Mouse (Mus musculus): ENCODE results near the gene Mmp28. TPM values are rescaled to one million over a fixed set of nuclear protein-coding genes. Genes with fewer than 3 reads are reported as not detected.
A peak's percentile ranks its signal among the peaks of the same experiment; 100 is the strongest.

Gene Mmp28
- total RNA-seq, 2 experiments from 2014 or later, result 4.1 to 6.2 TPM

DNA sequence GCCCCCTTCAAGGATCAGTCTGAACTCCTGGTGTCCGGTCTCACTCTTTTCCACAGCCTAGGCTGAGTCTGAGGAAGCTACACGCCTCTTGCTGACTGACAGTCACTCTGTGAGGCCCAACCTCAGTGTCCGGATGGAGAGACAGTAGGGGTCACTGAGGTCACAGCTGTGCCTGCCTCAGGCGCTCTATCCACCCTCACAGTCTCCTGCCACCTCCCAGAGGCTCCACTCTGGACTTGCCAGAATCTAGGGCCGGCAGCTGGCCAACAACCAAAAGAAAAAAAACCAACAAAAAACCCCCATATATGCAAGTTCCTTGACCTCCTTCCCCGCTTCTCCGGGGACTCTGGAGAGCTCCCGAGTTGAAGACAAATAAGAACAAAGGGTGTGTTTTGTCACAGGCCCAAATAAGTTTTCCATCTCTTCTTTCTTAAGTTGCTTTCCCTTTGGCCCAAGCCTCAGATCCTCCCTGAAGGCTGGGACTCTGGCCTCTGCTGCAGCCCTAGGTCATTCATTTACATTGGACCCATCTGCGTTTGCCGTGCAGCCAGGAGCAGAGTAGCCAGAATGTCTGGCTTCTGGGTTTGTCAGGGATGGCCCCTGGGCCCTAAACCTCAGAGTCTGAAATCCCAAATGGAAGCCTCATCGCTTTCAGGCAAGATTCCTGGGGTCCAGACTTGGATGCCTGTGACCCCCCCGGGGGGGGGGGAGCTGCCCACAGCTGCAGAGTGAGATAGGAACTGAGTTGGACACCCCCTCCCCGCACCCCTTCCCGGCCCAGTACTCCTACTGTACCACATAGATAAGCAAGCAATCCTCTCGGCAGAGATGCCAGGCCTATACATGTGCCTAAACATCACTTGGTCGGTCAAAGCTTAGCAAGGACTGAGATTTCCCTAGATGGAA lies 14.6 kb downstream of the Mmp28 start:
- no peak for ATAC-seq (ENCODE audit: poor library complexity, severe bottlenecking)

GRCm38 (mm10) chr11:83447612-83448011 lies 15.3 kb downstream of the Mmp28 start:
- no peak for ATAC-seq (ENCODE audit: poor library complexity, severe bottlenecking)

GRCm38 (mm10) chr11:83445001-83445400 lies 17.9 kb downstream of the Mmp28 start:
- ATAC-seq (ENCODE audit: poor library complexity, severe bottlenecking), result peak; percentile 31; the same call in 1 of the 2 replicates

DNA sequence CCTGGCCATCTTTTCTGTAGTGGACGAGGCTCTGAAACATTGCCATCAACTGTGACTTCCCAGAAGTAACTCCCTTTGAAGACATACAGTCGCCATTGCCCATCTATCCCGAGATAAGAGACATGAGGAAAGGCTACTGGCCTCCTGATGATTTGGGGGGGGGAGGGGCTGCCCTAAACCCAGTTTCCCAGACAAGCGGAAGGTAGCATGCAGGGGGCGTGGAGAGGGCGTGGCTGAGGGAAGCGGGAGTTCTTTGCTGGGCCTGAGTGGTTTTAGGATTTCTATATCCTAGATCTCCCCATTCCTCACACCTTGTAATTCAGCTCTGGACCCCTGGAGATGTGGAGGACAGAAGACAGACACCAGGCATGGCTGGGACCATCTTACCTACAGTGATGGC lies 19.0 kb downstream of the Mmp28 start:
- no peak for ATAC-seq (ENCODE audit: poor library complexity, severe bottlenecking)

- peak; percentile 36 for ATAC-seq (ENCODE audit: poor library complexity, severe bottlenecking)
These were observed 20.1 kb downstream of the Mmp28 start for GRCm38 (mm10) chr11:83442596-83443267.

GRCm38 (mm10) chr11:83441235-83441634 lies 21.6 kb downstream of the Mmp28 start:
- ATAC-seq (ENCODE audit: poor library complexity, severe bottlenecking), result no peak

- peak; percentile 84 for ATAC-seq (ENCODE audit: poor library complexity, severe bottlenecking)
These were observed 22.5 kb downstream of the Mmp28 start for GRCm38 (mm10) chr11:83440081-83441064.

DNA sequence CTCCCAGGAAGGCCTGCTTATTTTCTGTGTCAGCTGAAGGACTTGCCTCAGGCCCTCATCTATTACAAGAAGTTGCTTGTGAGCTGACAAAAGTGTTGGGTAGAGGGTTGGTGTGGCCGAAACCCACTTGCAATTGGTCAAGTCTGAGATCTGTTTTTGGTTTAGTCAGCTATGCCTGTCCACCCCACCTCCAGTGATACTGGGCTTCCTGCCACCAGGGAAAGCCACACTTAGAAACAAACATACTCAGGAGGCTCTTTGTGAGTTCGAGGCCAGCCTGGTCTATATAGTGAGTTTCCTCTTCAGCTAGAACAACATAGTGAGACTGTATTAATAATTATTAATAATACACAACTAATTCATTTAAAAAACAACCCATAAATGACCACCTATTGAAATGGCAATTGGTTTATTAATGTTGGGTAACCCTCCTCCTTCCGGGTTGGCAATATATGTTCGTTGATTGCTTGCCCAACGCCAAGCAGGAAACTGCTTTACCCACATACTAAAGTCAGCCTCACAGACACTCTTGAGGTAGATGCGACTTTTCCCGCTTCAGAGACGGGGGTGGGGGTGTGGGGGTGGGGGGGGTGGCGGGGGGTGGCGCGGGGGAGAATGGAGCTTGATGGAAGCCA lies 23.3 kb downstream of the Mmp28 start:
- peak; percentile 34 for ATAC-seq (ENCODE audit: poor library complexity, severe bottlenecking)

DNA sequence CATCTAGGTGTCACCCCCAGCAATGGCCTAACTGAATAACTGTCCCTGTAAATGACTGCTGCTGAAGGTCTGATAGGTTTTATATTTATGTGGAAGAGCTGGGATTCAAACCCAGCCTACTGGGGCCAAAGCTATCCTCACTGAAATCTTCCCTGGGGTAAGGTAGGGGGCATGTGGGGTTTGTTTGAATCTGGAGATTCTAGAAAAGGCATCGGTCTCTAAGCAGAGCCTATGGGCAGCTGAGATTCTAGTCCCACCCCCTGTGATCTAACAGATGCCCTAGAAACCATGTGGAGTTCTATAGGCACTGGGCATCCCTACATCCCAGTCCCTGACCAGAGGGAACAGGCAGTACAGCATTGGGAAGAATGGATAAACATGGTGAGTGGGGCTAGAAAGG lies 25.5 kb downstream of the Mmp28 start, which contains the start of gene 1700020L24Rik:
Gene 1700020L24Rik, plus strand, starts transcription at position 301 of the 400 bp plus-strand sequence.
- no peak for ATAC-seq (ENCODE audit: poor library complexity, severe bottlenecking)

DNA sequence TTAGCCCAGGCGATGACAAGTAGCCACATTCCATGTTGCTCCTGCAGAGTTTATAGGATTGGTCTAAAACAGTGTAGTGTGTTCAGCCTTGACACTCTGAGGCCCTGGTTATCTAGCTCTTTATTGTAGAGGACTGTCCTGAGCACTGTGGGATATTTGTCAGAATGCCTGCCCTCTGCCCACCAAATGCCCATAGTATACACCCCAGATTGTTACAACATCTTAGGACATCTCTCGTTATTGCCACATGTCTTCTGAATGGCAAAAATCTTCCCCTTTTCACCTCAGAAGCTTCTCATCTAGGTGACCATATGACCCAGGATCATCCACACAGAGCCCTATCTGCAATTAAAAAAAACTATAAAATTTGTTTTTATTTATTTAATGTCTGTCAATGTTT lies 30.3 kb downstream of the Mmp28 start:
- peak; percentile 63 for ATAC-seq (ENCODE audit: poor library complexity, severe bottlenecking)

GRCm38 (mm10) chr11:83429355-83429754 lies 33.5 kb downstream of the Mmp28 start, which contains the start of gene Gas2l2:
TSS of gene Gas2l2 (minus strand) at chr11:83429455.
- ATAC-seq (ENCODE audit: poor library complexity, severe bottlenecking), result no peak

- peak; percentile 95 for ATAC-seq (ENCODE audit: poor library complexity, severe bottlenecking)
These were observed 35.9 kb downstream of the Mmp28 start for GRCm38 (mm10) chr11:83426964-83427363.

GRCm38 (mm10) chr11:83424681-83425080 lies 38.2 kb downstream of the Mmp28 start:
- peak; percentile 54 for ATAC-seq (ENCODE audit: poor library complexity, severe bottlenecking)

DNA sequence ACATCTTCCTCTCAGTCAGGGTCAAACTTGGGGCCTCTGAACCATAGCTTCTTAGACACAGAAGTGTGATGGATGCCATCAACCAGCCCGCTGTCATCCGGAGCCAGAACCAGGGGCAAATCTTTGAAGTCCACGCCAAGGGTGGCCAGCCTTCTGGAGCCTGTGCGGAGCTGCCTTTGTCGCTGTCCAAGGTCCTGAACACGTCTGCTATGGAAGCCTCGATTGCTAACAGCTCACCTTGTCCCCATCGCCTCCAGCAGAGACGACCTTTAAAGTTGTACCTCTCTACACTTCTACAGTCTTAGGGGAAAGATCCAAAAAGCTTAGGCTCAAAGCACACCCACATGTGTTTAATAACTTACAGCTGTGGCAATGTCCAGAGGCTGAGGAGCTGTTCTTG lies 41.6 kb downstream of the Mmp28 start:
- ATAC-seq (ENCODE audit: poor library complexity, severe bottlenecking), result 0 out of 2 replicates have a peak, but pooled peaks have one; percentile 39

- no peak for ATAC-seq (ENCODE audit: poor library complexity, severe bottlenecking)
These were observed 42.5 kb downstream of the Mmp28 start for GRCm38 (mm10) chr11:83420338-83420737.

GRCm38 (mm10) chr11:83418566-83418965 lies 44.3 kb downstream of the Mmp28 start:
- ATAC-seq (ENCODE audit: poor library complexity, severe bottlenecking), result peak; percentile 56

GRCm38 (mm10) chr11:83417708-83418107 lies 45.2 kb downstream of the Mmp28 start:
- no peak for ATAC-seq (ENCODE audit: poor library complexity, severe bottlenecking)

DNA sequence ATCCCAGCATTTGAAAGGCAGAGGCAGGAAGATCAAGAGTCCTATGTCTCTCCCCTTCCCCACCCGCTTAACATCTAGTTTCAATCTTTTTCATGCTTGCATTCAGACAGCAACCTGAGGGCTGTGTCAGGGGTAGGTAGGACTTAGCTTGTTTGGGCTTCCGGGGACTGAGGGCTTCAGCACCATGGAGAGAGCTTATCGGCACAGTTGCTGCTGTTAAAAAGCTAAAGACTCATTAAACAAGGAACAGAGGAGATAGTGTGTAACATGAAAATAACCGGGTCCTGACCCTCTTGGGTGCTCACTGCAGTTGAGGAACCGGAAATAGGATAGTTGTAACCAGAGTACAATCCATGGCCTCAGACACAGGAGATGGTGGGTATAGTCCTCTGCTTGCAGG lies 45.8 kb downstream of the Mmp28 start:
- no peak for ATAC-seq (ENCODE audit: poor library complexity, severe bottlenecking)

DNA sequence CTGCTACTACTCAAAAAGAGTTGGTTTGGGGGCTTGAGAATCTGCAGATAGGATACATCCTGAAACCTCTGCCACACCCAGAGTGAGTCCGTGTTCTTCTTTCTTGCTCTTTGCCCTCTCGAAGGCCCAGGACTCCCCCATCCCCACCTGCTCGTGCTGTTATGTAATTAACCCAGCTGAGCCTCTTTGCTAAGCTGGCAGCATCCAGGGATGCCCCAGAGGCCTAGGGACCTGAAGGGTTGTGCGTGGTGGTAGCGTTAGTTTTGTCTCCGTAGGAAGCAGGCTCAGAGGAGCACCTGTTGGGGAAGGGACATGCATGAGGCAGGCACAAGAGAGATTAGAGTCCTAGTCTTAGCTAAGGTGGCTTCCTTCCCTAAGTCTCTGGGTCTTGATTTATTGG lies 52.4 kb downstream of the Mmp28 start:
- ATAC-seq (ENCODE audit: poor library complexity, severe bottlenecking), result no peak

DNA sequence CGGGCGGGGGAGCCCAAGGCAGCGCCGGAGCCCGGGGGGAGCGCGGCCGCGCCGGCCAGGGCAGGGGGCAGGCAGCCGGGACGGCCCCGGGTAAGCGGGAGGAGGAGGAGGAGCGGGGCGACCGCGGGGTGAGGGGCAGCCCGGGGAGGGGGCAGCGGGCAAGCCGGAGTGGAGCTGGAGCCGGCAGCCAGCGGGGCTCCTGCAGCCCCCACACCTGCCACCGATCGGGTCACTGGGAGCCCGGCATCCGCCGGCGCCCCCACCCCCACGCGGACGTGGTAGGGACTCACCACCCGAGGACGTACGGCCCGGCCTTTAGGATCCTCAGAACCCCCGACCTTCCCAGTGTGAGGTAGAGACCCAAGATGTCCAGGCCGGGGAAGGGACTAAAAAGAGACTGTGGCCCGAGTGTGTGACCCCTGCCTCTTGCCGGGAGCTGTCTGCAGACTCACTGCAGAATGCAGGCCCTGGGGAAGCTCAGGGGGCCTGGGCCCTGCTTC lies 53.0 kb downstream of the Mmp28 start:
- no peak for ATAC-seq (ENCODE audit: poor library complexity, severe bottlenecking)

All from megakaryocyte, adult 5-6 weeks (primary cell).